Mouse (Mus musculus) lung, adult 2 months (tissue): ENCODE data around the gene Galnt10.

ENCODE experiments used
- CTCF ChIP-seq: fragments of 200-500 bp; IDR thresholded peaks from 2 replicates; pipeline ENCODE4 v1.5.1; 2011; ENCODE audit warnings: mild to moderate bottlenecking, low read length, control low read depth; ENCODE audit not compliant: insufficient read depth
- POLR2A ChIP-seq: fragments of 200-500 bp; IDR thresholded peaks from 2 replicates; pipeline ENCODE4 v1.6.1; 2011; ENCODE audit warnings: low read depth, mild to moderate bottlenecking, control low read depth, low read length, borderline replicate concordance; ENCODE audit errors: extremely low read depth

DNA sequence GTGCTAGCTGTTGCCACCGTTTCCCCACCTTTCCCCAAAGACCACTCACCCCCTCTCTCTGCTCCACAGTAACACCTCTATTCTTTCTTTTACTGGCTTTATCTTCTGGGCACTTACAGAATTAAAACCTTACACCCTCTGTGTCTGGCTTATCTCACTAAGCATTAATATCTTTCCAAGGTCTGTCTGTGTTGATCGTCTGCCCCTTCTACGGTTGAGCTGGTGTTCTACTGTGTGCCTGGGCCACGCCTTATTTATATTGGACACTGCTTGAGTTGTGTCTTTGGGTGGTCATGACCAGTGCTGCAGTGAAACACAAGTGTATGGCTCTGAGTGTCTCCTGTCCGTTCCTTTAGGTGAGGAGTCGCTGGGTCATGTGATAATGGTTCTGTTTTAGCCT, 68.7 kb downstream of the Galnt10 start:
- TF ChIP-seq POLR2A (no peak), CTCF (no peak)
